Mouse (Mus musculus) olfactory bulb, adult 2 months (tissue): ENCODE measurements around the gene Hephl1. TPM values are rescaled to one million over a fixed set of nuclear protein-coding genes. Genes with fewer than 3 reads are reported as not detected.
A peak's percentile ranks its signal among the peaks of the same experiment; 100 is the strongest.

ENCODE experiments used
- H3K27ac ChIP-seq: fragments of 200-500 bp; 2 replicates; pipeline ENCODE4 v1.5.1; 2012; ENCODE audit warnings: low read depth, low read length; ENCODE audit not compliant: insufficient read depth
- H3K4me1 ChIP-seq: fragments of 200-500 bp; 2 replicates; pipeline ENCODE4 v1.6.1; 2012; ENCODE audit warnings: low read length; ENCODE audit not compliant: control insufficient read depth, insufficient read depth
- H3K4me3 ChIP-seq: fragments of 200-500 bp; 2 replicates; pipeline ENCODE4 v1.5.1; 2012; ENCODE audit warnings: mild to moderate bottlenecking, low read depth, low read length, moderate library complexity; ENCODE audit not compliant: insufficient read depth
- CTCF ChIP-seq: fragments of 200-500 bp; IDR thresholded peaks from 2 replicates; pipeline ENCODE4 v1.5.1; 2012; ENCODE audit warnings: low read depth, mild to moderate bottlenecking, low read length, moderate library complexity; ENCODE audit not compliant: insufficient read depth
- POLR2A ChIP-seq: fragments of 200-500 bp; IDR thresholded peaks from 2 replicates; pipeline ENCODE4 v1.6.1; 2012; ENCODE audit warnings: mild to moderate bottlenecking, low read depth, low read length, moderate library complexity; ENCODE audit not compliant: insufficient read depth
- WGBS: fragments of 180-500 bp; shearing (Covaris S2); methylation state at CpG from one replicate; pipeline ENCODE4 v1.1.7; 2018; 5-methylcytosine and 5-hydroxymethylcytosine counted together
- polyA plus RNA-seq: library from polyadenylated mRNA; stranded (reverse); fragments of >200 nt; gene quantifications from 2 replicates; pipeline ENCODE4 v1.2.4, GENCODE M21; 2012; ENCODE audit warnings: low replicate concordance; ENCODE audit not compliant: missing spikeins, insufficient read depth, insufficient read length

Gene Hephl1
- polyA plus RNA-seq, 1 experiment: not detected

- Histone ChIP-seq H3K4me1 (peaks cover 13% of the 10 kb centered on the region), H3K27ac (no peak overlapping the region), H3K4me3 (no peak overlapping the region)
- 79% methylated on average over 14 of the region's 14 CpGs for WGBS
- TF ChIP-seq CTCF: no peak
- TF ChIP-seq POLR2A: no peak
Measured at GRCm38 (mm10) chr9:15007566-15007965, 104.3 kb downstream of the Hephl1 start.

GRCm38 (mm10) chr9:15004298-15004685 lies 107.6 kb downstream of the Hephl1 start:
- no peak for TF ChIP-seq POLR2A
- 69% methylated on average over 9 of the region's 9 CpGs for WGBS
- no peak overlapping the region for H3K27ac ChIP-seq
- H3K4me3 ChIP-seq: no peak overlapping the region
- H3K4me1 ChIP-seq: peaks cover 7% of the 10 kb centered on the region

- peak overlapping the region; percentile 68 for H3K27ac ChIP-seq
- no peak overlapping the region for H3K4me3 ChIP-seq
- H3K4me1 ChIP-seq: peaks cover 7% of the 10 kb centered on the region
- TF ChIP-seq CTCF (no peak), POLR2A (no peak)
- 38% methylated on average over 10 of the region's 10 CpGs for WGBS
Measured at GRCm38 (mm10) chr9:15003676-15004297, 108.1 kb downstream of the Hephl1 start.

- TF ChIP-seq POLR2A (no peak), CTCF (no peak)
- Histone ChIP-seq H3K4me3 (no peak overlapping the region), H3K27ac (peak overlapping the region; percentile 68), H3K4me1 (peaks cover 7% of the 10 kb centered on the region)
- 17% methylated on average over 6 of the region's 6 CpGs for WGBS
Measured at GRCm38 (mm10) chr9:15002995-15003613, 108.8 kb downstream of the Hephl1 start.

Other genes with a start within 250 kb of the Hephl1 start
- gene Izumo1r, start 208.2 kb downstream of the Hephl1 start, polyA plus RNA-seq: not detected in 2 replicates
- not detected in 2 replicates for gene Panx1, start 66.6 kb downstream of the Hephl1 start, polyA plus RNA-seq
- gene Vstm5, start 126.9 kb upstream of the Hephl1 start, polyA plus RNA-seq: not detected in 2 replicates
- not detected in 2 replicates for gene Med17, start 167.8 kb upstream of the Hephl1 start, polyA plus RNA-seq
- 378 TPM in 1 of 2 replicates, not detected in the other for gene Taf1d, start 194.1 kb upstream of the Hephl1 start, polyA plus RNA-seq
- not detected in 2 replicates for gene 4931406C07Rik, start 194.3 kb upstream of the Hephl1 start, polyA plus RNA-seq
- gene Cep295, start 245.7 kb upstream of the Hephl1 start, polyA plus RNA-seq: 242 TPM in 1 of 2 replicates, not detected in the other